Mouse (Mus musculus) central nervous system, embryonic 14 days (tissue): ENCODE data around the gene Cavin3. TPM values are rescaled to one million over a fixed set of nuclear protein-coding genes. Genes with fewer than 3 reads are reported as not detected.

Experiments used
- polyA plus RNA-seq: library from polyadenylated mRNA; depleted of rRNA; stranded (reverse); fragments of >200 nt; gene quantifications from 2 replicates; pipeline ENCODE4 v1.2.3, GENCODE M21; 2012; rRNA removed

Gene Cavin3
- 22.6 and 32.7 TPM in 2 replicates for polyA plus RNA-seq

GRCm38 (mm10) chr7:105481505-105482411 lies at the start of gene Cavin3:
Cavin3 (minus strand) TSS chr7:105482300.

Other genes with a start within 250 kb of the Cavin3 start
- not detected in 2 replicates for gene Olfr688, start 194.2 kb downstream of the Cavin3 start, polyA plus RNA-seq
- gene Olfr689, start 171.1 kb downstream of the Cavin3 start, polyA plus RNA-seq: not detected in 2 replicates
- 0.16 and 0.17 TPM in 2 replicates for gene Olfr690, start 148.2 kb downstream of the Cavin3 start, polyA plus RNA-seq
- 0.14 and 0.17 TPM in 2 replicates for gene Olfr691, start 140.0 kb downstream of the Cavin3 start, polyA plus RNA-seq
- gene Olfr692, start 114.1 kb downstream of the Cavin3 start, polyA plus RNA-seq: not detected in 2 replicates
- 0.05 TPM in 1 of 2 replicates, not detected in the other for gene Gm5901, start 107.3 kb downstream of the Cavin3 start, polyA plus RNA-seq
- gene Fam160a2, start 82.2 kb downstream of the Cavin3 start, polyA plus RNA-seq: 36.0 and 37.7 TPM in 2 replicates
- gene Cnga4, start 77.7 kb downstream of the Cavin3 start, polyA plus RNA-seq: 0.18 and 0.34 TPM in 2 replicates
- 1.7 and 1.9 TPM in 2 replicates for gene Cckbr, start 56.6 kb downstream of the Cavin3 start, polyA plus RNA-seq
- gene Smpd1, start 72.1 kb upstream of the Cavin3 start, polyA plus RNA-seq: 37.1 and 42.4 TPM in 2 replicates
- gene Apbb1, start 99.4 kb upstream of the Cavin3 start, polyA plus RNA-seq: 215 and 247 TPM in 2 replicates
- 0.63 and 0.69 TPM in 2 replicates for gene Hpx, start 117.8 kb upstream of the Cavin3 start, polyA plus RNA-seq
- gene Trim3, start 151.3 kb upstream of the Cavin3 start, polyA plus RNA-seq: 135 and 148 TPM in 2 replicates
- gene Timm10b, start 157.8 kb upstream of the Cavin3 start, polyA plus RNA-seq: 119 and 132 TPM in 2 replicates
- gene Arfip2, start 158.1 kb upstream of the Cavin3 start, polyA plus RNA-seq: 122 and 123 TPM in 2 replicates
- 104 and 129 TPM in 2 replicates for gene Gm45799, start 158.3 kb upstream of the Cavin3 start, polyA plus RNA-seq
- 6.8 and 8.0 TPM in 2 replicates for gene Dnhd1, start 168.5 kb upstream of the Cavin3 start, polyA plus RNA-seq